Mouse (Mus musculus) brain, adult 10 weeks (tissue): ENCODE results near the gene Olfr1112. TPM values are rescaled to one million over a fixed set of nuclear protein-coding genes. Genes with fewer than 3 reads are reported as not detected.

Experiments
- polyA plus RNA-seq: library from polyadenylated mRNA; stranded (reverse); fragments of 350-450 nt; fragmentation: Illumina TruSeq; extraction: RNeasy Lipid Tissue Mini Kit (QIAGEN cat#74804); gene quantifications from one replicate; pipeline ENCODE4 v1.2.3, GENCODE M21; 2015; ENCODE audit warnings: low read depth, low replicate concordance

Olfr1112 gene
- polyA plus RNA-seq = not detected

DNA sequence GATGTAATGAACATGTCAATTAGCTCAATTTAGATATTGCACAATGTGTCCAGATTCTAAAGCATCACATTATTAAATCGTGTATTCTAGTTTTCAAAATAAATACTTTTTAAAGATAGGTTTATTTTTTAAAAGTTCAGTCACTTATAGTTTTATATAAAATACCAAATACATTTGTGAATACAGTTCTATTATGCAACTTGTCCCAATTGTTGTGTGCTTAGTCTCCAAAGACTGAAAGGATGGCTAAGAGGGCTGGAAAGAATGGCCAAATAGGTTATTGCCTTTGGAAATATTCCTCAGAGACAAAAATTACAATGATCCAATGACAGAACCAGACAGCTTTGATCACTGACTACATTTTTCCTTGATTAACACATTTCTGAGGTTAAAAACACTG is at the start of gene Olfr1112:
Gene Olfr1112 (plus strand): TSS at position 301 of the 400 bp plus-strand sequence.

DNA sequence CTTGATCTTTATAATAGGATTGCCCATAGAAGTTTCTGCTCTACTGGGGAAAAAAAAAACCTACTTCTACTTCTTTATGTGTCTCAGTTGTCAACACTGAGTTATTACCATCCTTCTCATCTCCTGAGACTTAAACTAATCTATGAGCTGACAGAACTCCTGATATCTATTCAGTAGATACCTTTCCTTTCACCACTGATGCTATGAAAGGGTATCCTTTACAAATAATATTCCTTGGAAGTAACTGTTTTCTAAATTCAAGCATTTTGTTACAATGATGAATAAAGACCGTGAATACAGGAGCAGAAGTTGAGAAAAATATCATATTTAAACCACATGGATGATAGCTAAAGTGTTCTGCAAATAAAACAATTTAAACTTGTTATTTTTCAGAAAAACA is 47.4 kb upstream of the Olfr1112 start, which contains the start of gene Olfr1110:
Gene Olfr1110 (minus strand): TSS at position 101 of the 400 bp plus-strand sequence.

DNA sequence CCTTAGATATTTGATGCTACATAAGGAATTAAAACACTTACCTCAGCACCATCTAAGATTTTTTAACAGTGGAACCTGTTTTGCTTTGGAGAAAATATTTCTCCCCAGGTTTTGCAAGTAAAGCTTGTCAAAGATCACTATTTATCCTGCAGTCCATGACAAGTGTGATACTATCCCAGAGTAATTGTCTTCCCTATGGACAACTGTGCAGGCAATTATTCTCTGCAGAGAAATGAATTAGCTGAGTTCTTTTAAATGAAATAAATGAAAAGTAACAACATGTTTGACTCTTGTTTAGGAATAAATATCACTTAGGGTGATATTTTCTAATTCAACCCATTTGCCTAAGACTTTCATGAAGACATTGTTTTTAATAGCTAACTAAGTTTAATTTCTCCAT is 35.1 kb upstream of the Olfr1112 start, which contains the start of gene Olfr1111:
Gene Olfr1111 (minus strand): TSS at position 101 of the 400 bp plus-strand sequence.

DNA sequence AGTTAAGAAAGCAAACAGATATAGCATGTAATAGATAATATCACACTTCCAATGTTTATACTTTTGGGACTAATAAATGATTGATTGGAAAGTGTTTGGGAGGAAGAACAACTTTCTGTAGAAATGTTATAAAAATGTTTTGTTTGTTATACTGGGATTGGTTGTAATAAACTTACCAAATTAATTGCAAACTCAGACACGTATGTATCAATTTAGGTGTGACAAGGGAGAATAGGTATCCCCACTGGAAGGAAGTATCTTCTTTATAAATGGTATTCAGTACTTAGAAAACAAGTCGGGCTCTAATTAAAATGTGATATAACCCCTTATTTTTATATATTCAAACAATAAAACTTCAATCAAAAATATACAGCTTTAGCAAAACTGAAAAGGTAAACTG is 21.1 kb downstream of the Olfr1112 start, which contains the start of gene Olfr1113:
Gene Olfr1113 (plus strand): TSS at position 301 of the 400 bp plus-strand sequence.

Other genes with a start within 250 kb of the Olfr1112 start
- not detected for gene Olfr1099, start 227.1 kb upstream of the Olfr1112 start, polyA plus RNA-seq
- not detected for gene Olfr1100, start 207.8 kb upstream of the Olfr1112 start, polyA plus RNA-seq
- gene Olfr1101, start 196.6 kb upstream of the Olfr1112 start, polyA plus RNA-seq = not detected
- gene Olfr1102, start 189.4 kb upstream of the Olfr1112 start, polyA plus RNA-seq = not detected
- gene Olfr1104, start 160.7 kb upstream of the Olfr1112 start, polyA plus RNA-seq = not detected
- gene Olfr1105, start 151.3 kb upstream of the Olfr1112 start, polyA plus RNA-seq = not detected
- not detected for gene Olfr1106, start 135.5 kb upstream of the Olfr1112 start, polyA plus RNA-seq
- not detected for gene Olfr1107, start 112.0 kb upstream of the Olfr1112 start, polyA plus RNA-seq
- gene Olfr1109, start 91.8 kb upstream of the Olfr1112 start, polyA plus RNA-seq = not detected
- not detected for gene Olfr259, start 73.2 kb upstream of the Olfr1112 start, polyA plus RNA-seq
- gene Olfr1110, start 47.5 kb upstream of the Olfr1112 start, polyA plus RNA-seq = not detected
- gene Olfr1111, start 35.2 kb upstream of the Olfr1112 start, polyA plus RNA-seq = not detected
- not detected for gene Olfr1113, start 21.2 kb downstream of the Olfr1112 start, polyA plus RNA-seq
- gene Olfr1115, start 60.2 kb downstream of the Olfr1112 start, polyA plus RNA-seq = not detected
- gene Olfr1116, start 79.7 kb downstream of the Olfr1112 start, polyA plus RNA-seq = not detected
- gene Olfr1118, start 119.8 kb downstream of the Olfr1112 start, polyA plus RNA-seq = not detected
- not detected for gene Olfr1120, start 167.0 kb downstream of the Olfr1112 start, polyA plus RNA-seq
- gene Olfr1121, start 182.1 kb downstream of the Olfr1112 start, polyA plus RNA-seq = not detected
- not detected for gene Olfr1122, start 198.1 kb downstream of the Olfr1112 start, polyA plus RNA-seq
- not detected for gene Olfr1123, start 228.8 kb downstream of the Olfr1112 start, polyA plus RNA-seq
- not detected for gene Olfr1124, start 242.5 kb downstream of the Olfr1112 start, polyA plus RNA-seq